Mouse (Mus musculus): ENCODE measurements around the gene Hcn1.

The Hcn1 gene

GRCm38 (mm10) chr13:117705573-117705972, 103.5 kb downstream of the Hcn1 start:
- DNase-seq (ENCODE audit: low spot score in 2 of 2) = no peak

- DNase-seq (ENCODE audit: low spot score in 2 of 2) = no peak
Observed at GRCm38 (mm10) chr13:117705997-117706396, 103.9 kb downstream of the Hcn1 start.

DNA sequence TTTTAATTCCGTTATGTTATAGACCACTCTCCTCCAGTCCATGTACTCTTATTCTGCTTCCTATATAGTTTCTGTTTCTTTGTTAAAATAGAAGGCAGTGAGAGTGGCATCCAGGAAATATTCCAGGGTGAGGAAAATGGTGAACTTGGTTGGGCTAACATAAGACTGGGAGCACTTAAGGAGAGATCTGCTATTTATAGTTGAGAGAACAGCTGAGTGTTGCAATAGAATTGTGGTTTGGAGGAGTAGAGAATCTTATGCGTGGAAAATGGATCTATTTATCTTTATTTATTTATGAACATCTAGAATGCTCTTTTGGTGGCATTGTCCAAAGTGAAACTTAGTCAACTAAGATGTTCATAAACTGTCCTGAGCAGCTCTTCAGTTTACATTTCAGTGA, 104.4 kb downstream of the Hcn1 start:
- DNase-seq (ENCODE audit: low spot score in 2 of 2) = no peak

GRCm38 (mm10) chr13:117706986-117707738, 105.0 kb downstream of the Hcn1 start:
- peak; percentile 17 to 29 for DNase-seq (ENCODE audit: low spot score in 2 of 2)

GRCm38 (mm10) chr13:117710811-117711210, 108.7 kb downstream of the Hcn1 start:
- no peak for DNase-seq (ENCODE audit: low spot score in 2 of 2)

- DNase-seq (ENCODE audit: low spot score in 2 of 2) = no peak
Observed at GRCm38 (mm10) chr13:117722090-117722489, 120.0 kb downstream of the Hcn1 start.

GRCm38 (mm10) chr13:117724083-117724482, 122.0 kb downstream of the Hcn1 start:
- no peak for DNase-seq (ENCODE audit: low spot score in 2 of 2)

GRCm38 (mm10) chr13:117728393-117728792, 126.3 kb downstream of the Hcn1 start:
- no peak for DNase-seq (ENCODE audit: low spot score in 2 of 2)

DNA sequence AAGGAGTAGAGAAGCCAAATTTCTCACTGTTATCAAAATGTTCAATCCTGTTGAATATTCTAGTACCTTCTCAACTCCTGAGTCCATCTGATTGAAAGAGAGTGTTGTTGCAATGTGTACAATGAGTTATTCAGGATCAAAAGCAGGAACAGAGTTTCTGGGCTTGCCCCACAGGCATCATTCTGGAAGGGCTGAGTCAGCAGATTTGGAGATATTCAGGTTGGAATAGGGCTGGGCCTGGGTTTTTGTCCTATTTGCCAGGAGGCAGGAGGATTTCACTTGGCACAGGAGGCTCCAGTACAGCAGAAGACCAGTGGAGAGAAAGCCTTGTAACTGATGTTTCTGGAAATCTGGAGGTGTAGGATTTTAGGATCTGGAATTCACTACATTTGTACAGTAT, 130.6 kb downstream of the Hcn1 start:
- DNase-seq (ENCODE audit: low spot score in 2 of 2) = no peak

GRCm38 (mm10) chr13:117744451-117744850, 142.3 kb downstream of the Hcn1 start:
- no peak for DNase-seq (ENCODE audit: low spot score in 2 of 2)

GRCm38 (mm10) chr13:117745173-117745572, 143.1 kb downstream of the Hcn1 start:
- no peak for DNase-seq (ENCODE audit: low spot score in 2 of 2)

GRCm38 (mm10) chr13:117765487-117765886, 163.4 kb downstream of the Hcn1 start:
- peak; percentile 12 to 21 for DNase-seq (ENCODE audit: low spot score in 2 of 2)

DNA sequence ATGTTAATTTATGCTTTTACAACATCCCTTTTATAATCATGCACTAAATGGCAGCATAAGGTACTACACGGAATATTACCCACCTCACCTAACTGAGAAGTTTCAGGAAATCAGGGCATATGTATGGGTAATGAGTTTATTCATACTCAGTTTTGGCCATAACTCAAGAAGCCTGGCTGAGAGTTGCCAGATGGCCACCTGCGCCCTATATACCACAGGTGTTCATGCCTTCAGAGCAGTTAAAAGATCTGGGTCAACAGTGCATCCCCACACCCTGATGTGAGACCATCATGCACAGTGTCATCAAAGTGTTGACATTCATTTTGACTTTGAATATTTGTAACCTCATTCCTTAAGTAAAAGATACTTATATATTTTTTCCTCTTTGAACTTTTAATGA, 183.3 kb downstream of the Hcn1 start:
- no peak for DNase-seq (ENCODE audit: low spot score in 2 of 2)

GRCm38 (mm10) chr13:117792861-117793260, 190.7 kb downstream of the Hcn1 start:
- DNase-seq (ENCODE audit: low spot score in 2 of 2) = no peak

DNA sequence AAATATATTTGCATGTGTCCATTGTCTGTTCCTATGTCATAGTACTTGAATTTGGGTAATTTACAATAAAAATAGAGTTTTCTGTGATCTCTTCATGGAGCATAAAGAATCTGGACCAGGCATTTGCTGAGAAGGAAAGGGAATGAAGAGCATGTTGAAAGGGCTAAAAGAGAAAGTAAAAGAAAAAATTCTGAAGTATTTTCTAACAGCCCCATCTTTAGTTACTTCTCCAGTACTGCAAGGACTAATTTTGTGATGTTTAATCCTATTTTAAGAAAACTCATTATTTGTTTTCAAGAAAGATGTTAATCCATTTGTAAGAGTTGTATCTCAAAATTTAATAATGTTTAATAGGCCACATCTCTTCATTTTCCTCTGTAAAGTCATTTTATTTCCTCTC, 198.9 kb downstream of the Hcn1 start:
- no peak for DNase-seq (ENCODE audit: low spot score in 2 of 2)

DNA sequence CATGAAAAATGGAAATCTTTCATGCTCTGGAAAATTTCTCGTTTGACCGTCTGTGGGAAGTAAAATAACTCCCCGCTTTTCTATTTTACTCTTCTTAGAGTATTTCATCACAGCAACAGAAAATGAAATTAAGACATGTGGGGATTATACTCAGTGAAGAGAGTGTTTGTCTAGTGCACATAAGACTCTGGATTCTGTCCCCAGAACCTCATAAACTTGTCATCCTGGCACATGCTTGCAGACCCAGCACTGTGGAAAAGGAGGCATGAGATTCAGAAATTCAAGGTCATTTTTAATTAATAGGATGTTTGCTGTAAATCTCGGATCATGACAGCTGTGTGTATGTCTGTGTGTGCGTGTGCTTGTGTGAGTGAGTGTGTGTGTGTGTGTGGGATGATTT, 225.5 kb downstream of the Hcn1 start:
- DNase-seq (ENCODE audit: low spot score in 2 of 2) = no peak

DNA sequence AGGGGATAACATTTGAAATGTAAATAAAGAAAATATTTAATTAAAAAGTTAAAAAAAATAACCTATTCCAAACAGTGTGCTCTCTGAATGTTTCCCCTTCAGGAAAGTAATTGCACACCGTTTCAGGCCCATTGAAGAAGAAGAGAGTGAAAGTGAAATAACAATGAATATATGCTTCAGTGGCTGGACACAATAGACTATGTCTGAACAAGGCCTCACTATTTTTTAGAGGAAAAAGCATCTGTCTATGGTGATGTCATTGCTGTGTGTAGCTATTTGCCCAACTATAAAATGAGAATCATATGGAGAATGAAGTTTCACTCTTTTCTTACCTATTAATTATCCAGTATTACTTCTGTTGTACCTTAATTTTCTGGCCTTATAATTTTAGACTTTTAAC, 234.5 kb downstream of the Hcn1 start:
- no peak for DNase-seq (ENCODE audit: low spot score in 2 of 2)

DNA sequence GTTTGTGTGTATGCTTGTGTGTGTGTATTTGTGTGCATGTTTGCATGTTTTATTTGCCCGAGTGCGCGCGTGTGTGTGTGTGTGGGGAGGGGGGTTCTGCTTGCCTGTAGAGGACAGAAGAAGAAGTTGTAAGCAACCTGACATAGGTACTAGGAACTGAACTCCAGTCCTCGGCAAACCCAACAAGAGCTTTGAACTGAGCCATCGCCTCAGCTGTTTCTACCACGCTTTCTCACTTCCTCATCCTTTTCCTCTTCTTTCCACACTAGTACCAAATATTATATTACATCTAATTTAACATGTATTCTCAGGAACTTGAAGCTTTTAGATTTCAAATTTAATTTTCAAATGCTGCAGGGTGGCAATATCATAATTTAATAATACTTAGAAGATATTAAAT, 236.1 kb downstream of the Hcn1 start:
- no peak for DNase-seq (ENCODE audit: low spot score in 2 of 2)

DNA sequence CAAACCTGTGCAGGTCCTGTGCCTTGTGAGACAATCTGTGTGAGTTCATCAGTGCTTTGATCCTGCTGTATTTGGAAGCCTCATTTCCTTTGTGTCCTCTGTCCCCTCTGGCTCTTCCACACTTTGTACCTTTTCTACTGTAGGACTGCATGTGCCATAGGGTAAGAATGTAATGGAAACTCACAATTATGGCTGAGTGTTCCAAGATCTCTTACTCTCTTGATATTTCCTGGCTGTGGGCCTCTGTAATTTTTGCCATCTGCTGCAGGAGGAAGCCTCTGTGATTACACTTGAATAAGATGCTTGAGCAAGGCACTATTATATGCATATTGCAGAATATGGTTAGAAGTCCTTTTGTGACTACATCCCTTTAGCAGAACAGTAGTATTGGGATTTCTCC, 240.2 kb downstream of the Hcn1 start:
- DNase-seq (ENCODE audit: low spot score in 2 of 2) = no peak

- no peak for DNase-seq (ENCODE audit: low spot score in 2 of 2)
Observed at GRCm38 (mm10) chr13:117847290-117847689, 245.2 kb downstream of the Hcn1 start.

- DNase-seq (ENCODE audit: low spot score in 2 of 2) = no peak
Observed at GRCm38 (mm10) chr13:117848757-117849156, 246.6 kb downstream of the Hcn1 start.

DNA sequence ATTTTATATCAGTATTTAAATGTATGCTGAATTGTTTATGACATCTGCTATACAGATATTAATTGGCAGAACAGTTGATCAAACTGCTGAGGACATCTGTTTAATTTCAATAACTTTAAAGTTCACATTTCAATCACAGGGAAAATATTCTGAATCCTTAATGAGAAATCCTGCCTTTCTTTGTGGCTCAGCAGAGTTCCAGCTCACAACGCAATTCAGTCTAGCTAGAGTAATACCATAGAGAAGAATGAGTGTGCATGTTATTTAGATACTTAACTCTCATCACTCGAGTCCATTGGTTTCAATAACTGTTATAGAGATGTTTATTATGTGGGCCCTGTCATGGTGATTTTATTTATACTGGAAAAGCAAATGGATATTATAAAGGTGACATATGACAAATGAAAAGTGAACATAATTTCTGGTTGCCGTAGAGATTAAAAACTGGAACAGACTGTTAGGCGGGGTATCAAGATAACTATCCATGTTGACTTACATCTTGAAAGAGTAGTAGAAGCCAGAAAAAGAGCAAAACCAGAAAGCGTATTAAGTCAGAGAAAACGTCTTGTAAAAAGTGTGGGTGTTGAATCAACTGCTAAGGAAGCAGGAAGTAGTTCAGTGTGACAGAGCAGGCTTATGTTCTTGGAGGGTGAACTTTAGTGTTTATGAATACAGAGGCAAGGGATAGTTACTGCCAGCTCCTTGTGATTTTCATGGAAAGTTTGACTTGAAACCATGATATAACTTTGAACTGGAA, 250.0 kb downstream of the Hcn1 start:
- no peak for DNase-seq (ENCODE audit: low spot score in 2 of 2)

DNA sequence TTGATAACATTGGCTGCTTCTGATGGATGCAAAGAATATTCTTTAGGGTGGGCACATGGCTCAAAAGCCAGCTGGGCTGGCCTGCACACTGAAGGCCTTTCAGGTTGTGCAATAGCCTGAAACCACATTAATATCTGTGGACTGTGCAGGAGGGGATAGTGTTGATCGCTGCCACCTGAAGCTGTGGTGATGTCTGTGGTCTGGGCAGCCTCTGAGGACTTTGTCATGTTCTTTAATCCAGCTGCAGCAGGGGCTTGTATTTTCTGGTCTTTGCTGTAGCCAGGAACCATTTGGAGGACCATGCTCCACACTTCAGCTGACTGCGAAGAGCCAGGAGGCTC, 250.6 kb downstream of the Hcn1 start:
- DNase-seq (ENCODE audit: low spot score in 2 of 2) = no peak
